9 mouse cellular contexts compared by ENCODE assay signal in genomic region chr15:62127602-62128158, GRCm38 (mm10).
DNase-seq lines count a peak whose midpoint lies in the region; ATAC-seq and TF ChIP-seq lines count a peak whose summit lies in the region.
"Had no signal": no experiment of that assay in that cellular context is flagged by ENCODE, and none has a peak within 500 bp of the region (broad histone marks: within the 10 kb centered on the region; RNA-seq: fewer than 3 reads in every experiment).

No protein-coding gene starts in this region.

- intact Hi-C loops in heart, postnatal 25 days (cut with DNase I): no loop called here

- no peak overlapping the region for H3K4me2 ChIP-seq in liver, embryonic 15.5 days
- H3K4me2 ChIP-seq in stomach, postnatal 0 days (replicated peaks; ENCODE audit: low read depth): no peak overlapping the region

- H3K4me1 ChIP-seq in heart, embryonic 10.5 days: peaks cover 23% of the 10 kb centered on the region; the same call in 1 of the 2 replicates
- H3K4me1 ChIP-seq in liver, embryonic 15.5 days (replicated peaks): peaks cover 73% of the 10 kb centered on the region
- H3K4me1 ChIP-seq in thymus, adult 2 months (replicated peaks; ENCODE audit: control insufficient read depth, insufficient read depth, low read length): peaks cover 9% of the 10 kb centered on the region
- no peaks in the 10 kb centered on the region for H3K4me1 ChIP-seq in stomach, postnatal 0 days (replicated peaks; ENCODE audit: control insufficient read depth, insufficient read depth)

- no peaks in the 10 kb centered on the region for H3K27me3 ChIP-seq in heart, embryonic 10.5 days (ENCODE audit: insufficient read depth, poor library complexity, severe bottlenecking)
- H3K27me3 ChIP-seq in liver, embryonic 15.5 days: no peaks in the 10 kb centered on the region
- H3K27me3 ChIP-seq in thymus, adult 2 months (ENCODE audit: control insufficient read depth, insufficient read depth, low read length): no peaks in the 10 kb centered on the region
- H3K27me3 ChIP-seq in stomach, postnatal 0 days (ENCODE audit: control insufficient read depth, insufficient read depth, low read length): no peaks in the 10 kb centered on the region

- no peak overlapping the region for H3K9ac ChIP-seq in liver, embryonic 15.5 days
- H3K9ac ChIP-seq in stomach, postnatal 0 days (ENCODE audit: low read length): no peak overlapping the region

- H3K4me3 ChIP-seq in heart, embryonic 10.5 days: no peak overlapping the region
- H3K4me3 ChIP-seq in liver, embryonic 15.5 days (replicated peaks): no peak overlapping the region
- no peak overlapping the region for H3K4me3 ChIP-seq in thymus, adult 2 months (ENCODE audit: control insufficient read depth, insufficient read depth, low read length)
- no peak overlapping the region for H3K4me3 ChIP-seq in stomach, postnatal 0 days (ENCODE audit: low read depth, low read length)
- H3K4me3 ChIP-seq: erythroblast, embryonic 14.5 days had no signal

- DNase-seq in heart, adult 18-20 months: peak; percentile 43 to 61
- no peak for DNase-seq in heart, postnatal 25 days (ENCODE audit: low spot score)
- DNase-seq in embryo, embryonic 10 days (ENCODE audit: low spot score): peak; percentile 57
- DNase-seq in heart, embryonic 10.5 days (ENCODE audit: low spot score): no peak
- no peak for DNase-seq in thymus, adult 2 months
- DNase-seq in adrenal gland, adult 8-10 months: no peak
- no peak for DNase-seq in stomach, postnatal 0 days (ENCODE audit: low spot score)

- peak overlapping the region; percentile 43 for H3K27ac ChIP-seq in heart, embryonic 10.5 days
- H3K27ac ChIP-seq in liver, embryonic 15.5 days (replicated peaks): peak overlapping the region; percentile 24; the same call in 1 of the 2 replicates
- no peak overlapping the region for H3K27ac ChIP-seq in thymus, adult 2 months (ENCODE audit: control insufficient read depth, insufficient read depth, low read length)
- H3K27ac ChIP-seq in stomach, postnatal 0 days (replicated peaks): no peak overlapping the region

- no peak for TF ChIP-seq POLR2A in thymus, adult 2 months (IDR thresholded peaks at IDR 0.05; ENCODE audit: control insufficient read depth, extremely low read depth, insufficient read depth, low read length, poor library complexity)

- no peak for ATAC-seq in liver, embryonic 15.5 days (ENCODE audit: insufficient read depth)
- no peak for ATAC-seq in stomach, postnatal 0 days (ENCODE audit: low FRiP score, low TSS enrichment)

- no peaks in the 10 kb centered on the region for H3K9me3 ChIP-seq in heart, embryonic 10.5 days
- no peaks in the 10 kb centered on the region for H3K9me3 ChIP-seq in liver, embryonic 15.5 days (replicated peaks)
- H3K9me3 ChIP-seq in stomach, postnatal 0 days (ENCODE audit: control insufficient read depth, low read length): no peaks in the 10 kb centered on the region

- no peaks in the 10 kb centered on the region for H3K36me3 ChIP-seq in heart, embryonic 10.5 days
- no peaks in the 10 kb centered on the region for H3K36me3 ChIP-seq in liver, embryonic 15.5 days (replicated peaks)
- no peaks in the 10 kb centered on the region for H3K36me3 ChIP-seq in thymus, adult 2 months (ENCODE audit: control insufficient read depth, insufficient read depth, low read length)
- no peaks in the 10 kb centered on the region for H3K36me3 ChIP-seq in stomach, postnatal 0 days (ENCODE audit: control insufficient read depth, insufficient read depth, low read length)

- no peak for TF ChIP-seq CTCF in thymus, adult 2 months (IDR thresholded peaks at IDR 0.05; ENCODE audit: borderline replicate concordance, control insufficient read depth, extremely low read depth, insufficient read depth, low read length, poor library complexity)
- TF ChIP-seq CTCF in stomach, postnatal 0 days (IDR thresholded peaks at IDR 0.05; ENCODE audit: low read depth): no peak

- no peak for TF ChIP-seq EP300 in stomach, postnatal 0 days (optimal IDR thresholded peaks at IDR 0.05)

- WGBS in heart, embryonic 10.5 days: 61% methylated on average over 11 of the region's 11 CpGs
- 34% methylated on average over 11 of the region's 11 CpGs for WGBS in liver, embryonic 15.5 days (ENCODE audit: insufficient replicate concordance)
- WGBS in thymus, adult 2 months: 59% methylated on average over 11 of the region's 11 CpGs
- WGBS in stomach, postnatal 0 days: 37% methylated on average over 11 of the region's 11 CpGs

Comparison
In these comparisons a context has a peak if more than half of its experiments do, and no peak if none do; other contexts are left out.
1. DNase-seq: peak in heart, adult 18-20 months (2 of 2) and embryo, embryonic 10 days (single experiment); none in heart, postnatal 25 days (single experiment), heart, embryonic 10.5 days (single experiment), thymus, adult 2 months (single experiment), adrenal gland, adult 8-10 months (single experiment) and stomach, postnatal 0 days (single experiment).
2. H3K27ac ChIP-seq: peak in heart, embryonic 10.5 days (single experiment) and liver, embryonic 15.5 days (single experiment); none in thymus, adult 2 months (single experiment) and stomach, postnatal 0 days (single experiment).